Mouse (Mus musculus) midbrain, embryonic 16.5 days (tissue): ENCODE data around the gene Tmem37. TPM values are rescaled to one million over a fixed set of nuclear protein-coding genes. Genes with fewer than 3 reads are reported as not detected.

Source experiments
- ATAC-seq: fragments of 200-750 bp; cut with Nextera tagmentation; 2 replicates; pipeline ENCODE4 v1.8.0; 2017; ENCODE audit warnings: moderate TSS enrichment
- H3K27ac ChIP-seq: fragments of 300-500 bp; sonication (generic); 2 replicates; pipeline ENCODE4 v1.5.1; 2014; ENCODE audit warnings: mild to moderate bottlenecking, low read length, mixed read lengths
- H3K27me3 ChIP-seq: fragments of 300-500 bp; sonication (generic); 2 replicates; pipeline ENCODE4 v1.6.1; 2014; ENCODE audit warnings: low read depth, low read length, mixed read lengths; ENCODE audit not compliant: control insufficient read depth, insufficient read depth
- H3K36me3 ChIP-seq: fragments of 300-500 bp; sonication (generic); 2 replicates; pipeline ENCODE4 v1.6.1; 2014; ENCODE audit warnings: mild to moderate bottlenecking, low read length, moderate library complexity, mixed read lengths; ENCODE audit not compliant: control insufficient read depth, insufficient read depth
- H3K4me1 ChIP-seq: fragments of 300-500 bp; sonication (generic); 2 replicates; pipeline ENCODE4 v1.6.1; 2014; ENCODE audit warnings: mild to moderate bottlenecking, low read length, mixed read lengths; ENCODE audit not compliant: control insufficient read depth, insufficient read depth
- H3K4me2 ChIP-seq: fragments of 300-500 bp; sonication (generic); 2 replicates; pipeline ENCODE4 v1.6.1; 2014; ENCODE audit warnings: mild to moderate bottlenecking, low read length, mixed read lengths
- H3K4me3 ChIP-seq: fragments of 300-500 bp; sonication (generic); 2 replicates; pipeline ENCODE4 v1.5.1; 2014; ENCODE audit warnings: low read depth, mild to moderate bottlenecking, low read length, moderate library complexity, mixed read lengths
- H3K9ac ChIP-seq: fragments of 300-500 bp; sonication (generic); 2 replicates; pipeline ENCODE4 v1.6.1; 2014; ENCODE audit warnings: low read depth, low read length, mixed read lengths
- H3K9me3 ChIP-seq: fragments of 300-500 bp; sonication (generic); replicated peaks from 2 replicates; pipeline ENCODE4 v1.6.1; 2014; ENCODE audit warnings: mild to moderate bottlenecking, low read length, mixed read lengths; ENCODE audit not compliant: control insufficient read depth, poor library complexity, severe bottlenecking
- whole genome bisulfite sequencing: fragments of 180-500 bp; shearing (Covaris S2); extraction: QIAGEN DNeasy Blood & Tissue Kit; methylation state at CpG from one replicate; pipeline ENCODE4 v1.1.7; 2014; 5-methylcytosine and 5-hydroxymethylcytosine counted together
- polyA plus RNA-seq: library from polyadenylated mRNA; unstranded; fragments of >200 nt; fragmentation: Nextera tagmentation; extraction: Ambion mirVana; gene quantifications from 2 replicates; pipeline ENCODE4 v1.2.1, GENCODE M21; 2015

Tmem37 gene
- polyA plus RNA-seq, 1 experiment from 2014 or later: 4.9 TPM

DNA sequence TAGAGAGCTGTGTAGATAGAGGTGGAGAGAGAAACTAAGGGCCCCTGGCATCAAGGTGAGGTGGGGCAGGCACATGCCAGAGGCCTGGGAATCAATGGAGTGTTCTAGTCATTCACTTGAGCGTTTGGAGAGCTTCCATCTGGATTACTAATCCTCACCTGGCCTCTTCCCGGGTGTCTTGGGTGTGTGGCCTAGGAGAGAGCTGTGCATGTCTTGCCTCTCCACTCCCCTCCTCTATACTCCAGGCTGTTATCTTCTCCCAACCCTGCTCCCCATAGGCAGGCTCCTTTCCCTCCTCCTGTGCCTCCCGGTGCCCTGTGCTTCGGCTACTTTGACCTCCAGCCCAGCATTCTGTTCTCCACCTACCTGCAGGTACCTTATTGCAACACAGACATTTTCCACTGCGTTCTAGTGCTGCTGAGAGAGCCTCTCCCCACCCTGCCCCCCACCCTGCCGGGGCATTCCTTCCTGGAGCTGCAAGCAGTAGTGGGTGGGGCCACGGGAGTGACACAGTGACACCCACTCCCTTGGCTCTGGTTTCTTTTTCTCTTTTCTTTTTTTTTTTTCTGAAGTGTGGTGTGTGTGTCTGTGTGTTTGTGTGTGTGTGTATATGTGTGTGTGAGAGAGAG is 9.2 kb upstream of the Tmem37 start:
- ATAC-seq: no peak
- Histone ChIP-seq H3K4me3 (no peak overlapping the region), H3K4me1 (no peaks in the 10 kb centered on the region), H3K36me3 (no peaks in the 10 kb centered on the region), H3K9me3 (no peaks in the 10 kb centered on the region), H3K27me3 (no peaks in the 10 kb centered on the region), H3K4me2 (no peak overlapping the region), H3K9ac (no peak overlapping the region), H3K27ac (no peak overlapping the region)
- 43% methylated on average over 7 of the region's 7 CpGs for WGBS

DNA sequence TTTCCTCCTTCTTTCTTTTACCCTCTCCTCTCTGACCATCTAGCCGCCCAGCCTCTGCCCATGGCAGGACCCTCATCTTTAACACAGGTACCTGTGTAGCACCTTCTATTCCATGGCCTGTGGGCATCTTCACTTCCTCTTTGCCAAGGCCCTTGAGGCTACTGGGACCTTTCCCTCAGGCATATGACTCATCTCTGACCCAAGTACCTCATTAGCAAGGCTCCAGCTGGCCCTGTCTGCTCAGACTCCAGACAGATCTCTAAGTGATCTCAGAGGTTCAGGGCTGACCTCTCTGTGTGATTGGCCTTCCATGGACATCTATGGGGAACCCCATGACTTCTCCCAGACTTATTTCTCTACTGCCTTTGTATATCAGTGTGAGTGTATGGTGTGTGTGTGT is 6.8 kb upstream of the Tmem37 start:
- no peak overlapping the region for H3K9ac ChIP-seq
- no peaks in the 10 kb centered on the region for H3K36me3 ChIP-seq
- 100% methylated on average over 1 of the region's 1 CpGs for WGBS
- H3K9me3 ChIP-seq: no peaks in the 10 kb centered on the region
- H3K27me3 ChIP-seq: no peaks in the 10 kb centered on the region
- no peaks in the 10 kb centered on the region for H3K4me1 ChIP-seq
- H3K4me2 ChIP-seq: no peak overlapping the region
- H3K4me3 ChIP-seq: no peak overlapping the region
- ATAC-seq: no peak
- H3K27ac ChIP-seq: no peak overlapping the region

DNA sequence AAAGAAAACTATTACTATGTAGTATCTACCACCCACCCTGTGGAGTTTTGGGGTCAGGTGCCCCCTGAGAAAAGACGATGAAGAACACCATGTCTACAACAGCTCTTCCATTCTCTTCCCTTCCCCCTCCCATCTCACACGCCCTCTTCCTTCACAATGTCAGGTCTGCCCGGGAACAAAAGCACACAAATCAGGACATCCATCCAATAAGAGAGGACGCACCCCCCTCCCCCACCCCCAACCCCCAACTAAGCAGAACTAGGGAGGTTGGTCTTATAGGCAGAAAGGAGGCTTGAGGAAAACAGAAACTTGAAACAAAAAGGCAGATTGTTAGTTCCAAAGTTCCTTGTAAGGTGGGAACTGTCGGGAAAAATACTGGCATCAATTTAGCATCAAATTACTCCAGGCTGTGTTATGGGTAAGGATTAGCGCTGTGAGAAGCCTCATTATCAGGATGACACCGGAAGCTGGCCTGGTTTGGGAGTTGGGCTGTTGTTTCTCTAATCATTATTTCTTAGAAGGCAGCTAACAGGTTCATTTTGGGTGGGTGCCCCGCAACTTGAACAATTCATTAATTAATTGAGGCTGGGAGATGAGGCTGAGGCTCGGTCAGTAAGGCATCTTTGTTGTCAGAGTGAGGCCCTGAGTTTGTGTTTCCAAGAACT is 4.0 kb upstream of the Tmem37 start:
- H3K4me2 ChIP-seq: no peak overlapping the region
- H3K9ac ChIP-seq: no peak overlapping the region
- H3K36me3 ChIP-seq: no peaks in the 10 kb centered on the region
- 10% methylated on average over 9 of the region's 9 CpGs for WGBS
- H3K27me3 ChIP-seq: peaks cover 9% of the 10 kb centered on the region
- no peak overlapping the region for H3K27ac ChIP-seq
- no peak for ATAC-seq
- peaks cover 6% of the 10 kb centered on the region for H3K4me1 ChIP-seq
- no peaks in the 10 kb centered on the region for H3K9me3 ChIP-seq
- H3K4me3 ChIP-seq: no peak overlapping the region

DNA sequence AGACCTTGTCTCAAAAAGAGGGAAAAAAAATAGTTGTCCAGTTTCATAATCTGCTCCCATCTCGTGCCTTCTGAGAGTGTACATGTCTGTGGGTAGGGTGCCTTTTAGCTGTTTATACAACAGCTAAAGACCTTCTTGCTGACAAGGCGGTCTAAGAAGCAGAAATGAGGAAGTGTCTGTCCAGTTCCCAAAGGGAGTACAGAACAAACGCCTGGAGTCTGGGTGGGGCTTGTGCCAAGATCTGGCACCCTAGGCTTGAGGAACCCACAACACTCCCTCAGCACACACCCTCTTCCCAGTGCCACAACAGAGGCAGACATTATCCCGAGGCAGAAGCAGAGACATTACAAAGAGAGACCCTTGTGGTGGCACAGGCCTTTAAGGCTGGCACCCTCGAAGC is 1.6 kb upstream of the Tmem37 start:
- H3K4me3 ChIP-seq: no peak overlapping the region
- ATAC-seq: no peak
- no peaks in the 10 kb centered on the region for H3K36me3 ChIP-seq
- H3K27ac ChIP-seq: no peak overlapping the region
- no peak overlapping the region for H3K4me2 ChIP-seq
- no peaks in the 10 kb centered on the region for H3K9me3 ChIP-seq
- H3K9ac ChIP-seq: no peak overlapping the region
- WGBS: 92% methylated on average over 5 of the region's 5 CpGs
- peaks cover 9% of the 10 kb centered on the region for H3K4me1 ChIP-seq
- H3K27me3 ChIP-seq: peaks cover 21% of the 10 kb centered on the region

DNA sequence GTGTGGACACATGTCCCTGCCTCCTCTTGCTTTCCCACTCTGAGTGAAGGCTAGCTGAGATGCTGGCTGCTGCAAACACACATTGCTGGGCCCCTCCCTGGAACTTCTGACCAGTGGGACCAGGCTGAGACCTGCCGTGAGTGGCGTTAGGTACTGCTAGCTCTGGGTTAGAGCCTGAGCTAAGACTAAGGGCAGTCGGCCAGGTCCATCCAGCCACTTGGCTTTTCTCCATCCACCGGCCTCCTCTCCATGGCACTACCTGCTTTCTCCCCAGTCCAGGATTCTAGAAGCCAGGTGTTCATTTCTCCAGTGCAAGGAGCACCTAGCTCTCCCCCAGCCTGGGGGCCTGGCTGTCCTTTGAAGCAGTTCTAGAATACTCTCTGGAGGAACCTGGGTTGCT is 1.1 kb upstream of the Tmem37 start:
- ATAC-seq: no peak
- Histone ChIP-seq H3K4me2 (no peak overlapping the region), H3K27me3 (peaks cover 21% of the 10 kb centered on the region), H3K27ac (no peak overlapping the region), H3K9ac (no peak overlapping the region), H3K4me3 (no peak overlapping the region), H3K9me3 (no peaks in the 10 kb centered on the region), H3K4me1 (peaks cover 9% of the 10 kb centered on the region), H3K36me3 (no peaks in the 10 kb centered on the region)
- WGBS: 63% methylated on average over 4 of the region's 4 CpGs

DNA sequence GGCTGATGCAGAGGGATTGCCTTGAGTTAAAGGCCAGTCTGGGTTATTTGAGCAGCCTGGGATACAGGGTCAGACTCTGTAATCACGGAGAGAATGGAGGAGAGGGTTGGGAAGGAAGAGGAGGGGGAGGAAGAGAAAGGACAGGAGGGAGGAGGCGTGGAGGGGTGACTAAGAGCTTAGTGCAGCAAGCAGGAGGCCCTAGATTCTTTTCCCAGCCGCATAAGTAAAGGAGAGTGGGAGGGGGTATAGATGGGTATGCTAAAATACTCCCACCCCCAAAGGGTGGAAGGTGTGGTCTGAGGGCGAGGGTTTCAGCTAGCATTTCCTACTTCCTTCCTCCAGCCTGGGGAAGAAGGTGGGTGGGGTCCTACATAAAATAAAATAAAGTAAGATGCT is 431 bp upstream of the Tmem37 start:
- ATAC-seq: no peak
- Histone ChIP-seq H3K4me1 (peaks cover 9% of the 10 kb centered on the region), H3K4me3 (no peak overlapping the region), H3K9ac (no peak overlapping the region), H3K4me2 (no peak overlapping the region), H3K27me3 (peaks cover 21% of the 10 kb centered on the region), H3K27ac (no peak overlapping the region), H3K9me3 (no peaks in the 10 kb centered on the region), H3K36me3 (no peaks in the 10 kb centered on the region)
- WGBS: 27% methylated on average over 4 of the region's 4 CpGs

DNA sequence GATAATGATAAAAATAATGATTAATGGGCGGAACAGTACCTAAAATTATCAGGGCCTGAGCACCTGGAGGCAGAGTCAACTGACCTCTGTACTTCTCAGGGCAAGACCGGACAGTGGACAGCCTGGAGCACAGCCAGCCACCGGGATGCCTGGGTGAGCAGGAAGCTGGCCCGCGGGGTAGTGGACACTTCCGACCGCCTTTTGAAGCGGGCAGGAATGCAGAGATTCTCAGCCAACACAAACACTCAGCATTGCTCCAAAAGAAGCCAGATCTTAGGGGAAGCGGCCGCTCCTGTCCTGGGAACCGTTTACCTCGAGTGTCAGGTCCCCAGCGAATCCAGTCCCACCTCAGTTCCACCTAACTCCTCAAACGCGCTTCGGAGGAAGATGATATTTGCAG is 974 bp downstream of the Tmem37 start:
- Histone ChIP-seq H3K9me3 (no peaks in the 10 kb centered on the region), H3K36me3 (no peaks in the 10 kb centered on the region), H3K4me1 (peaks cover 9% of the 10 kb centered on the region), H3K4me2 (peak overlapping the region; percentile 75), H3K4me3 (peak overlapping the region; percentile 34), H3K27me3 (peaks cover 21% of the 10 kb centered on the region), H3K27ac (no peak overlapping the region), H3K9ac (no peak overlapping the region)
- ATAC-seq: no peak
- WGBS: 13% methylated on average over 16 of the region's 16 CpGs

DNA sequence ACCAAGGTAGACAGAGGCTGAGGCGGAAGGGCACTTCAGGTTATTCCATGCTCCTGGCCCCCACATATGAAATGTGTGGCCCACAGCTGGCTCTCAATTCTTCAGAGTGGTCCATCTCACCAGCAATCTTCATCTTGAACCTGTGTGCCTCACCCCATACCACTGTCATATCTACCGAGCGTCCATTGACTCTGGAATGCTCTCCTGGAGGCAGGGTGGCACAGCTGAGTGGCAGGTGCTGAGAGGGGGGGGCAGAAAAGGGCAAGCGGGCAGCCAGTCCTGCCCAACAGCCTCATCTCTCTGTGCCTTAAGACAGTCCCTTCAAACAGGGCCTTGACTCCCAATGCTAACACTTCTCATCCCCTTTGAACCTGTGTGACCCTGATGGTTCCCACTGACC is 2.7 kb downstream of the Tmem37 start:
- no peak overlapping the region for H3K4me3 ChIP-seq
- 93% methylated on average over 4 of the region's 4 CpGs for WGBS
- peaks cover 9% of the 10 kb centered on the region for H3K4me1 ChIP-seq
- no peak for ATAC-seq
- no peak overlapping the region for H3K27ac ChIP-seq
- H3K9me3 ChIP-seq: no peaks in the 10 kb centered on the region
- no peak overlapping the region for H3K4me2 ChIP-seq
- H3K36me3 ChIP-seq: no peaks in the 10 kb centered on the region
- H3K9ac ChIP-seq: no peak overlapping the region
- peaks cover 21% of the 10 kb centered on the region for H3K27me3 ChIP-seq

DNA sequence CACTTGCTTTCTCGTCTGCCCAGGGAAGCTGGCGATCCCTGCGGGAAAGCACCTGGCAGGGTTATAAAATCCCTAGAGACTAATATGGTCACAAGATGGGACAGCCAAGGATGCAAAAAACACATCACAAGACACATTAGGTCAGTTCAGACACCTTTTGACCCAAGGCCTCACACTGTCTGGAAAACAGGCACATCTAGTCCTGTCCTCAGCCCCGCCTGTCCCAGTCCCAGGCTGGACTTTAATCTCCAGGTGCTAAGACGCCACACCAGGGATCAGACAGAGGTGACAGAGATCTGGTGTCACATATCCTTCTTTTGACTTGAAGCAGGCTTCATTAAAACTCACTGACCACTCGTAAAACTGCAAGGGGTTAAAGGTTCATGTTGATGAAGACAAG is 3.7 kb downstream of the Tmem37 start:
- no peak for ATAC-seq

More for the DNA sequence above, 3.7 kb downstream of the Tmem37 start:
- peaks cover 21% of the 10 kb centered on the region for H3K27me3 ChIP-seq
- no peak overlapping the region for H3K27ac ChIP-seq
- H3K36me3 ChIP-seq: no peaks in the 10 kb centered on the region
- no peak overlapping the region for H3K4me2 ChIP-seq
- no peak overlapping the region for H3K9ac ChIP-seq
- H3K4me3 ChIP-seq: no peak overlapping the region
- H3K9me3 ChIP-seq: no peaks in the 10 kb centered on the region
- 76% methylated on average over 6 of the region's 6 CpGs for WGBS
- H3K4me1 ChIP-seq: peaks cover 9% of the 10 kb centered on the region
